Mouse (Mus musculus): ENCODE data around the gene Agap1.

Agap1 gene

DNA sequence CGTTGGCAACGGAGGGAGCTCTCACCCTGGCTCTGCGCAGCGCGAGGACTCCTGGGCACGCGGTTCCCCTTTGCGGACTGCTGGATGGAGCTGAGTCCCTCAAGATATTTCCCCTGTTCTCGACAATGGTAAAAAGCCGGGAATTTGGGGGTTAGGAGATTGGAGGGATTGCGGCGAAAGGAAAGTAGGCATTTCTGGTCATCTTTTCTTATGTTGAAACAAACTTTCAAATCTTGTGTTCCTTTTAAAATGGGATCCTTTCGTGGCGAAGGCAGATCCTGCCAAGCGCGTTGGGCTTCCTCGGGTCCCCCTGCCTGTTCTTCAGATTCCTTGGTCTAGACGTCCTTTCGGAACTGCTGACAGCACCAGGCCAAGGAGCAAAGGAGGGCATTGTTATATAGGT is 477.4 kb downstream of the Agap1 start:
- no peak for DNase-seq (ENCODE audit: low read depth, low spot score)

- DNase-seq (ENCODE audit: low read depth, low spot score): peak; percentile 56
Observed at GRCm38 (mm10) chr1:89932616-89933015, 478.0 kb downstream of the Agap1 start.

DNA sequence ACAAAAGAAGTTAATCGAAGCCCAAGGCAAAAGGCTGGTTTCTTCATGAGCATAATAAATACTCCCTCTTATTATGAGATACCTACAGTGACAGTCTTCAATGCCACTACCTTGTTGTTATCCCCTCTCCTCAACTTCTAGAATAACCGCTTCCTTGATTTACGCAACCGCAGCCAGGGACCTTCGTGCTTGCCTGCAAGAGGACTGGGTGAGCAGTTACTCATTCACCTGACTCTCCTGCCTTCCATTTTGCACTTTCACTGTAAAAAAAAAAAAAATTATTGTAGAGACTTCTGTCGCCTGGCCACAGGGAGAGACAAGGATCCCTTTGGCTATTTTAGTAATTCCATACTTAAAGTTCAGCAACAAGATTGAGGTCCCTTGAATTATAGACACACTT is 478.4 kb downstream of the Agap1 start:
- no peak for DNase-seq (ENCODE audit: low read depth, low spot score)

- peak; percentile 73 for DNase-seq (ENCODE audit: low read depth, low spot score)
Observed at GRCm38 (mm10) chr1:89933786-89934185, 479.2 kb downstream of the Agap1 start.

DNA sequence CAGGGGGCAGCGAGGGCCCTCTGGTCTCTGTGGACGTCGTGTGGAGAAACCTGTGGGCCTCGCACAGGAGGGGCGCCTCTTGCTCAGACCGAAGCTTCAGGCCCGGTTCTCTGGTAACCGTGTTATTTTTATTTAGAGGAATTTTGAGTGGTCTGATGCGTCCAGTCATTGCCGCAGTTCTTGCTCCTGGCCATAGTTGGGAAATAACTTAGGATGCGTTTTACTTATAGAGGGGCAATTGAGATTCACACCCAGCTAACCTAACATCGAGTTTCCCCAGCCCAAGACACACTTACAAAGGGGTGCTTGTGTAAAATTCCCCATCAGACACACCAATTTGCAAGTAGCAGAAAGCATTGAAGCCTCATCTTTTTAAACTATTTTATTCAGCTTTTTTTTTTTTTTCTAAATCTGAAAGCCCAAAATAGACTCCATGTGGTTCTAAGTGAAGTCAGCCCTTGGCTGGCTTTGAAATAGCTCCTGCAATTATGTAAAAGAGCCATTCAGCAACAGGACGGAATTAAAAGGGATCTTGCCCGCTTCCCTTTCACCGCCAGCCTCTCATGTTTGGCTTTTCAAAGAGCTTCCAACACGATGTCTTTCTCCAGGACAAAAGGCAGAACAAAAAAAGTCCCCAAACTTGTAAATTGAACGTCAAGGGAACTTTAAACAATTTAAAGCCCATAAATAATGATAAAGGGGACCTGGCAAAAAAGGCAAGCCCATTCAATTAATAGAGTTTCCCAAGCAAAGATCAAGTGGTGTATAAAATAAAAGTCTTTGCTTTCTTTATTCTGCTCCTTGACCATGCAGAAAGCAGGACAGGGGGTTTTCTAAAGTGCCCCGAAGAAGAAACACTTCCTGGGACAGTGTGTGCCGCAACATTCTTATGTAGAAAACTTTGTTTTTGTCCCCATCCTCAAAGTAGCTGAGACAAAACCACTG is 480.0 kb downstream of the Agap1 start:
- DNase-seq (ENCODE audit: low read depth, low spot score): peak; percentile 68

GRCm38 (mm10) chr1:89935493-89936348 is 481.1 kb downstream of the Agap1 start:
- DNase-seq (ENCODE audit: low read depth, low spot score): peak; percentile 91

GRCm38 (mm10) chr1:89938884-89939595 is 484.4 kb downstream of the Agap1 start:
- peak; percentile 94 for DNase-seq (ENCODE audit: low read depth, low spot score)

GRCm38 (mm10) chr1:89939596-89939960 is 485.0 kb downstream of the Agap1 start:
- no peak for DNase-seq (ENCODE audit: low read depth, low spot score)

DNA sequence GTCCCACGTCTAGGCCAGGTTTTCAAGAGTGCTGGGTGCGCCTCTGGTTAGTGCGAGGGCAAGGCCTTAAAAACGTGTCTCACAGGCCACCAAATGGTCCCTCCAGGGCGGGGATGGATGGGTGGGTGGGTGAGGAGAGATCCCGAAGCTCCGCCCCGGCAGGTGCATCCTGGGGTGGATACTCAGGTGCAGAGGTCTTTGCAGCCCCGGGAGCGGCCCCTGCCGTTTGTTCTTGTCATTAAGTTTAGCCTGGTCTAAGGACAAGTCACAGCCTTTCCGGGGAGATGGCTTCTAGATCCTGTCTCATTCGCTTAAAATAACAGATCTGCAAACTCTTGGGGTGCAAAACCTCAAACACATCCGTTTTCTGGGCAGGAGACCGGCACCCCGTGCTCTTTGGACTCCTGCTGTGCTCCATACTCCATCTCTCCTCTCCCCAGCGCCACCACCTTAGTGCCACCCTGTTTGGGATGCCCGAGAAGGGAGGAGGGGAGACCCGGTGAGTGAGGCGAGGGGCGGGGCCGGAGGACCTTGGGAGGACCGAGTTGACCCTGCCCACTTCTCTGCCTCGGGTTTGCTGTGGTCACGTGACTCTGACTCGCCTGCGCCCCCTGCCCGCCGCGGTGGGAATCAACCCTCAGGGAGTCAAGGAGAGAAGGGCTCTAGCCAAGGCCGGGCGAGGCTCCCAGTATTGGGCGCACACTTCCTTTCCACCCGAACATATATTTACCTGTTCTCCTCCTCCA is 485.5 kb downstream of the Agap1 start:
- peak; percentile 98 for DNase-seq (ENCODE audit: low read depth, low spot score)

DNA sequence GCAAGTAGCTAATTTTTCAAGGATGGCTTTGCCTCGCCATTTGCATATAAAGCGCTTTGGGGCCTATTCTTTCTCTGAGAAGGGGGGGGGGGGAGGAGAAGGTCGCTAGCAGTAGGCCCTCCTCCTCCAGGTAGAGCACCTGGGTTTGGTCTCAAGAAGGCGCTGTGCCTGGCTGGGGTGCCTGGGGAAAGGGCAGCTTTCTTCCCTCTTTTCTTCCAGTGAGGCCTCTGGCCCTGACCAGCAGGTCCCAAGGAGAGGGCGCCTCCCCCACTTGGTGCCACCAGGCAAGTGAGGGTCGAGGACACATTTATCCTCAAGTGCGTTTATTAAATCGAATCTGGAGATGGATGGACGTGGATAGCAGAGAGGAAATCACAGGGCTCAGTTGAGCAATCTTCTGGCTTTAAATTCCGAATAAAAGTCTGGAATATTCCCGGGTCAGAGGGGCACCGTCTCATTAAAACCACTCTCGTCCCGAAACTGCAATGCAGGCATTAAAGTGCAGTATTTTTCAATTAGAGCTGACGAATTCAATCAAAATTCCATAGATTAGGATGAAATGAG is 486.4 kb downstream of the Agap1 start:
- DNase-seq (ENCODE audit: low read depth, low spot score): no peak

GRCm38 (mm10) chr1:89941701-89942381 is 487.2 kb downstream of the Agap1 start:
- DNase-seq (ENCODE audit: low read depth, low spot score): peak; percentile 82

- no peak for DNase-seq (ENCODE audit: low read depth, low spot score)
Observed at GRCm38 (mm10) chr1:89942395-89942976, 487.9 kb downstream of the Agap1 start.

GRCm38 (mm10) chr1:89943202-89943601 is 488.6 kb downstream of the Agap1 start:
- peak; percentile 85 for DNase-seq (ENCODE audit: low read depth, low spot score)

Data from ES-CJ7 (cell line).